Mouse (Mus musculus) granulocyte monocyte progenitor cell, adult 5-6 weeks (primary cell): ENCODE results near the gene Piga. TPM values are rescaled to one million over a fixed set of nuclear protein-coding genes. Genes with fewer than 3 reads are reported as not detected.

Source experiments
- ATAC-seq: replicated peaks from 2 replicates; pipeline ENCODE4 v1.8.0; 2016; ENCODE audit warnings: mild to moderate bottlenecking, moderate TSS enrichment, inconsistent platforms; ENCODE audit not compliant: poor library complexity, severe bottlenecking
- total RNA-seq, 2 experiments: library from RNA; stranded (forward) in 1 of 2; stranded (reverse) in 1 of 2; fragments of 200-712, 200-1000 nt in 1 of 2; fragments of >200 nt in 1 of 2; fragmentation: Nextera tagmentation in 1 of 2; gene quantifications; 2 replicates each; pipeline ENCODE4 v1.2.3; 2014 to 2017

The Piga gene
- total RNA-seq, 2 experiments from 2014 or later, result 15.0 to 22.2 TPM

DNA sequence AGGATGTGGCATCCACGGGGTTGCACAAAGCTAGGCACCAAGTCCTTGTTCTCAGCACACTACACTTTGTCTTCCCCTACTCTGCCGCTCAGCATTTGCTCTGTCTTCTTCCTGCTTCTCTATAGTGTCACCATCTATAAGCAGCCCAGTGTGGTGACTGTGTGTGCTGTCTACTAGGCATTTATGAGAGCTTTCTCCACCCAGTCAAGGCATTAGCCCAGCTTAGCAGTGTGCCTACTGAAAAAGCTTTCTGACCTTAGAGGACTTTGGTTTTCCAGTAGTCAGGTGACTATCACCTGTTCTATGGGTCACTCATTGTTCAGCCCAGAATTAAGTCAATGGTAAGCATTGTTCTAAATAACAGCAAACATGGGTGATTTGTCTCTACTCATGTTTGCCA lies 11.5 kb downstream of the Piga start:
- ATAC-seq, result no peak

DNA sequence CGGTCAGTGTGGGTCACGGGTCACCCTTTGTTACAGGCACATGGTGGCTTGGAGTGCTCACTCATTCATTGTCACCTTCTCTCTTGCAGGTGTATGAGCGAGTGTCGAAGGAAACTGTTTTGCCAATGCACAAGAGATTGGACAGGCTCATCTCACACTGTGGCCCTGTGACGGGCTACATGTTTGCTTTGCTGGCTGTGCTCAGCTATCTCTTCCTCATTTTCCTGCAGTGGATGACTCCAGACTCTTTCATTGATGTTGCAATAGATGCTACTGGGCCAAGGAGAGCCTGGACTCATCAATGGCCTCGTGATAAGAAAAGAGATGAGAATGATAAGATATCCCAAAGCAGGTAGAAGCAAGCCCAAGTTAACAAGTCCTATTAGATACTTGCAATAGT lies 12.0 kb downstream of the Piga start:
- peak; percentile 75 for ATAC-seq

- no peak for ATAC-seq
Observed at GRCm38 (mm10) chrX:164432682-164433081, 13.1 kb downstream of the Piga start.

- ATAC-seq, result peak; percentile 40; the same call in 1 of the 2 replicates
Observed at GRCm38 (mm10) chrX:164436709-164437108, 17.1 kb downstream of the Piga start, which contains the start of gene Asb11. Gene Asb11 (plus strand): TSS chrX:164436994.

GRCm38 (mm10) chrX:164439462-164439861 lies 19.9 kb downstream of the Piga start:
- no peak for ATAC-seq

- ATAC-seq, result no peak
Observed at GRCm38 (mm10) chrX:164440140-164440539, 20.6 kb downstream of the Piga start.

DNA sequence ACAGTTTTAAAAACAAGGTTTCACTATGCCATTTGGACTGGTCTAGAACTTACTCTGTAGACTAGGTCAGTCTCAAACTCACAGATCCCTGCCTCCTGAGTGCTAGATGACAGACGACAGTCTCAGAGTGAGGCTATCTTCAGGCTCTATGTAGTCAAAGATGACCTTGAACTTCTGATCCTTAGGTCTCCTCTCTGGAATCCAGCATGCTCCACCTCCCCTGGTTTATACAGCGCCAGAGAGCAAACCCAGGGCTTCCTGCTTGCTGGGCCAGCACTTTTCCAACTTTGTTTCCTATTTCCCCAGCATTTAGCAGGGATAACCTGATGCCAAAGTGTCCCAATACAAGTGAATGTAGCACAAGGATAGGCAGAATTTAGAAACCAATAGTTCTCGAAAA lies 21.1 kb downstream of the Piga start:
- ATAC-seq, result no peak

DNA sequence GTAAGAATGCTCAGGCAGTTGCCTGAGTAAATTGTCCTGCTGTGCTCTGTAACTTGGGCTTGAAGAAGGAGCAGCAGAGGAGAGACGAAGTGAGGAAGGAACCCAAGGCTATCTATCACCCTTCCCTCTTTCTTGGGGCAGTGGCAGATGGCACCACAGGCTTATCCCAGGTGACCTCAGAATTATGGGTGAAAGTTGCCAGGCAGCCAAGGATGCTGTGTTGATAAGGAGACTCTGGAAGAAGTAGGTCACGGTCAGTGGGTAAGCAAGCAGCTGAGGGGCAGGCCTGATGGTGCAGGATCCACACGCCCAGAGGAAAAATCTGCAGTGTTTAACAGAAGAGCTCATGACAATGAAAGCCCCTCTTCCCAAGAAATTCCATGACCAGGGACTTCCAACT lies 21.7 kb downstream of the Piga start:
- ATAC-seq, result no peak

- no peak for ATAC-seq
Observed at GRCm38 (mm10) chrX:164445601-164446000, 26.0 kb downstream of the Piga start.

DNA sequence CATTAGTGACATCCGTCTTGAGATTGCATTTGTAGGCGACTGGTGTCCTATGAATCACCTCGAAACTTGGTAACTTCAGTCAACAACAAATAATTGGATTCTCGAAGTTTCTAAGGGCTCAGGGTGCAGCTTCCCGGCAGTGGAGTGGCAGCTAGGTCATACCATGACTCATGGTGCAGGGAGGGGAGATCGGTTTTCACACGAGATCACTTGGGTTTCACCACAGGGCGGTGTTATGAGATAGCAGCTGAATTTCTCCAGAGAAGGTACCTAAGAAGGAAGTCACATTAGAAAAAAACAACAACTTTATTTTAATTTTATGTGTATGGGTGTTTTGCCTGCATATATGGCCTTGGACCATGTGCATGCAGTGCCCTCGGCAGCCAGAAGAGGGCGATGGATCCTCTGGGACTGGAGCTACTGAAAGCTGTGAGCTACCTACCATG lies 26.5 kb downstream of the Piga start:
- ATAC-seq, result peak; percentile 52; the same call in 1 of the 2 replicates

DNA sequence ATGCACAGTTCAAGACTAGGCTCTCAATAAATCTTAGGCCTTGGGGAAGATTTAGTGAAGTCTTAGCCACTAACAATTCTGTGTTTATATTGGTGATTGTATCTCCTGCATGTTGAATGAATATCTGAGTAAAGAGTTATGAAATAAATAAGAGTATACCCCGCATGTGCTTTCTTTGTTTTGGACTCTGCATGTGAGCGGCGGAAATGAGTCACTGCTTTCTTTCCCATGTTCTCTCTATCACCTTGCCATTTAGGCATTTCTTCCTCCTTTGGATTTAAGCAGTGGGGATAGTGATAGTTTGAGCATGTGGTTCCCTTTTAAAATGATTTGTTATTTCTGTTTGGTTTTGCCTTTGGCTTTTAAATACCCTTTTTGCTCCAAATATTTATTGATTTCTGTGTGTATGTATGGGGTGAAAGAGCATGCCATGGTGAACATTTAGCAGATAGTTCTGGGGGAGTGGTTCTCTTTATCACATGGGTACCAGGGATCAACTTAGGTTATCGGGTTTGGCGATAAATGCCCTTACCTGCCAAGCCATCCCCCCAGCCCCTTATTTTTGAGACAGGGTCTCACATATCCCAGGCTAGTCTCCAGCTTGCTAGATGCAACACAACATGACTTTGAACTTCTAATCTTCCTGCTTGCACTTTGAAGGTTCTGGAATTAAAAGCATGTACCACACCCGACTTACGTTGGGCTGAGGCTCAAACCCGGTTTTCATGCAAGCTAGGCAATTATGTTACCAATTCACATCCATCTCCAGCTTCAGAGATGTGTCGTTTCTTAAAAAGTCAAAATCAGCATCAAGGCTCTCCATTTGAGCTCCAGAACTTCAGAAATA lies 27.5 kb downstream of the Piga start:
- ATAC-seq, result no peak

GRCm38 (mm10) chrX:164447682-164448071 lies 28.1 kb downstream of the Piga start:
- no peak for ATAC-seq

GRCm38 (mm10) chrX:164449201-164449600 lies 29.6 kb downstream of the Piga start:
- peak; percentile 81 for ATAC-seq

GRCm38 (mm10) chrX:164459205-164459878 lies 39.8 kb downstream of the Piga start:
- peak; percentile 56 for ATAC-seq

Other genes starting within 250 kb of the Piga start
- 4.7 and 5.5 TPM in 2 replicates for gene Bmx, start 161.6 kb upstream of the Piga start, total RNA-seq (2014; fragmentation: Nextera tagmentation)
- 5.0 and 10.1 TPM in 2 replicates for gene Bmx, start 161.6 kb upstream of the Piga start, total RNA-seq (2017)
- gene Pir, start 150.4 kb upstream of the Piga start, total RNA-seq (2014; fragmentation: Nextera tagmentation), result 3.6 TPM in 1 of 2 replicates, not detected in the other
- 2.5 TPM in 1 of 2 replicates, not detected in the other for gene Pir, start 150.4 kb upstream of the Piga start, total RNA-seq (2017)
- gene Vegfd, start 46.4 kb upstream of the Piga start, total RNA-seq (2014; fragmentation: Nextera tagmentation), result not detected in 2 replicates
- gene Vegfd, start 46.4 kb upstream of the Piga start, total RNA-seq (2017), result not detected in 2 replicates
- not detected in 2 replicates for gene Asb11, start 17.2 kb downstream of the Piga start, total RNA-seq (2014; fragmentation: Nextera tagmentation)
- 0.72 TPM in 1 of 2 replicates, not detected in the other for gene Asb11, start 17.2 kb downstream of the Piga start, total RNA-seq (2017)
- not detected in 2 replicates for gene Asb9, start 86.5 kb downstream of the Piga start, total RNA-seq (2014; fragmentation: Nextera tagmentation)
- gene Asb9, start 86.5 kb downstream of the Piga start, total RNA-seq (2017), result not detected in 2 replicates